Mouse (Mus musculus): Measurements from ENCODE around the gene Nebl.

DNA sequence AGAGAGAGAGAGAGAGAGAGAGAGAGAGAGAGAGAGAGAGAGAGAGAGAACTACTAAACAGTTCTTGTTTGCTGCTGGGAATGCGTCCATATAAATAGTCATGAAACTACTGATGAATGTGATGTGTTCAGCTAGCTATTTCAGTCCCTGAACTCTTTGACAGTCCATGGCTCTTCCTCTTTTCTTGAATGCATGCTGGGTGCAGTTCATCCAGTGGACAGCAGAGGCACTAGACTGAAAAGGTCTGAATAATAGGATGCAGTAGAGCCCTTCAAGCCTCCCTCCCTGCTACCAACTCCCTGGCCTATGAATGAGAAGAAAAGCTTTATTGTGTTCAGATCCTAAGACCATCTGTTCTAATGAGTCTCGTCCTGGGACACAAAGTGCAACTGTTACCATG, 223.9 kb downstream of the Nebl start:
- TF ChIP-seq CTCF (IDR thresholded peaks at IDR 0.05) (peak; percentile 42), EP300 (IDR thresholded peaks at IDR 0.05) (no peak)

All from lung, postnatal 0 days (tissue).